Mouse (Mus musculus): ENCODE data around the gene Afp.

Gene Afp

GRCm38 (mm10) chr5:90507411-90507949 lies 16.9 kb downstream of the Afp start:
- DNase-seq (ENCODE audit: low spot score): peak; percentile 81

DNA sequence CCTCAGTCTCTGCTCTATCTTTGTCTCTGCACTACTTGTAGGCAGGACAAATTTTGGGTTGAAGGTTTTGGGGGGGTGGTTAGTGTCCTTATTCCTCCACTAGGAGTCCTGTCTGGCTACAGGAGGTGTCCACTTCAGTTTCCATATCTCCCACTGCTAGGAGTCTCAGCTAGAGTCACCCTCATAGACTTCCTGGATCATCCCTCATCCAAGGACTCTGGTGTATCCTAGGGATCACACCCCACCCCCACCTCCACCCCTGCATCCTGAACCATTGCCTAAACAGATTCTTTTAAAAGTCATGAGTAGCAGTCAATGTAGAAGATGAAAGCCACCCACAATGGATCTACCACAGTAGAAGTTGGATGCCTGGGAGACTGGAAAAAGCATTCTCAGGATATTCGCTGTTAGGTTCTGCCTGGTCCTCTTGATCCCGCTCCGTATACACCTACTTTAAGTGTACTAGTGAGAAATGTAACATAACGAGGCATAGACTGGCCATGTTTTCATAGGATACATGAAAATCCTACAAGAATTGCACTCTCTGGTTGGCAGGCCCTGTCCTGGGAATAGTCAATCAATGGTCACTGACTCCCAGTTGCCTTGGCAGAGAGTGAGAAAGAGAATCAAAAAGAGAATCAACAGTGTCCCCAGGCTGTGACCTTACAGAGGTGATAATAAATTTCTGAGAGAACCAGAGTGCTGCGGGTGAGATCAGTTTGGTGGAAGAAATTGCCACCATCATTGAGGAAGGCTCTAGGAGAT lies 19.5 kb downstream of the Afp start:
- peak; percentile 86 for DNase-seq (ENCODE audit: low spot score)

GRCm38 (mm10) chr5:90512288-90512955 lies 21.9 kb downstream of the Afp start:
- peak; percentile 13 for DNase-seq (ENCODE audit: low spot score)

DNA sequence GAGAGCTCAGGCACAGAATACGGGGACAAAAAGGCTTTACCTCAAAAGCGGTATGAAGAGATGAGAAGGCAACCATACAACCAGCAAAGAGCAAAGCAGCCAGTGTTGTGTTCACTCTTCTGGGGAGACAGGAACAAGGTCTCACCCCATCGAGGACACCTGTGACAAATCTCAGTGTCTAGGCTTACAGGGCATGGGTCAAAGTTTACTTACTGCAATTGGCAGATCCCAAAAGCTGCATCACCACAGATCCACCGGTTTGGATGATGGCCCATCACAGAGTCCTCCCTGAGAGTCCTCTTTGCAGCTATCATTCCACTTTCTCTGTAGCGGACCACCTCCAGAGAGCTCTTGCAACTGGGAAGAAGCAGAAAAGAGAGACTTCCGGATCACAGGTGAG lies 25.0 kb downstream of the Afp start:
- no peak for DNase-seq (ENCODE audit: low spot score)

GRCm38 (mm10) chr5:90518356-90519100 lies 28.0 kb downstream of the Afp start, which contains the start of gene Afm:
Gene Afm, plus strand, starts transcription at chr5:90518932.
- DNase-seq (ENCODE audit: low spot score): peak; percentile 45

GRCm38 (mm10) chr5:90551191-90551590 lies 60.7 kb downstream of the Afp start:
- DNase-seq (ENCODE audit: low spot score): no peak

GRCm38 (mm10) chr5:90556052-90556451 lies 65.5 kb downstream of the Afp start:
- DNase-seq (ENCODE audit: low spot score): no peak

Measured in yolk sac, embryonic 10.5 days (tissue).